Mouse (Mus musculus): ENCODE data around the gene 1700001C19Rik. TPM values are rescaled to one million over a fixed set of nuclear protein-coding genes. Genes with fewer than 3 reads are reported as not detected.
A peak's percentile ranks its signal among the peaks of the same experiment; 100 is the strongest.

Gene 1700001C19Rik
- polyA plus RNA-seq, 1 experiment, result not detected

DNA sequence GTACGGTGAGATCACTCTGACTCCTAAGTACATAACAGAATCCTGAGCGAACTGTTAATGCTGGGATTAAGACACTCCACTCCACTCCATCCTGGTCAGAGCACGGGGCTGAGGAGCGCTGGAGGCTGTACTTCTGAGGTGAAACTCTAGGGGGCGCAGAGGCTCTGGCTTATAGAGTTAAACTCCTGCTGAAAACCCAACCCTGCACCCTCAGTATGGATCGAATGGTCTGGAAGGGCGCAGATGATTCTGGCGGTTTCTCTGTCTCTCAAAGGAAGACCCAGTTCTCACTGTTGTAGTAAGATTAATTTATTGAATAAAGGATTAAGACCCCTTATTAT lies 28.6 kb downstream of the 1700001C19Rik start:
- H3K79me3 ChIP-seq (ENCODE audit: low read depth), result no peaks in the 10 kb centered on the region
- no peaks in the 10 kb centered on the region for H3K36me3 ChIP-seq (ENCODE audit: control insufficient read depth, insufficient read depth)
- no peak overlapping the region for H3ac ChIP-seq (ENCODE audit: control insufficient read depth, insufficient read length, low read depth)
- no peaks in the 10 kb centered on the region for H3K79me2 ChIP-seq (ENCODE audit: control insufficient read depth, insufficient read depth)
- H3K27me3 ChIP-seq (ENCODE audit: control insufficient read depth, insufficient read depth, insufficient read length), result peaks cover 46% of the 10 kb centered on the region
- H3K4me3 ChIP-seq (ENCODE audit: insufficient read depth, poor library complexity, severe bottlenecking), result no peak overlapping the region
- TF ChIP-seq USF1 (IDR thresholded peaks at IDR 0.05; ENCODE audit: low read depth) (no peak), CTCF (IDR thresholded peaks at IDR 0.05; ENCODE audit: control insufficient read depth, insufficient read depth, insufficient read length) (peak; percentile 59)

DNA sequence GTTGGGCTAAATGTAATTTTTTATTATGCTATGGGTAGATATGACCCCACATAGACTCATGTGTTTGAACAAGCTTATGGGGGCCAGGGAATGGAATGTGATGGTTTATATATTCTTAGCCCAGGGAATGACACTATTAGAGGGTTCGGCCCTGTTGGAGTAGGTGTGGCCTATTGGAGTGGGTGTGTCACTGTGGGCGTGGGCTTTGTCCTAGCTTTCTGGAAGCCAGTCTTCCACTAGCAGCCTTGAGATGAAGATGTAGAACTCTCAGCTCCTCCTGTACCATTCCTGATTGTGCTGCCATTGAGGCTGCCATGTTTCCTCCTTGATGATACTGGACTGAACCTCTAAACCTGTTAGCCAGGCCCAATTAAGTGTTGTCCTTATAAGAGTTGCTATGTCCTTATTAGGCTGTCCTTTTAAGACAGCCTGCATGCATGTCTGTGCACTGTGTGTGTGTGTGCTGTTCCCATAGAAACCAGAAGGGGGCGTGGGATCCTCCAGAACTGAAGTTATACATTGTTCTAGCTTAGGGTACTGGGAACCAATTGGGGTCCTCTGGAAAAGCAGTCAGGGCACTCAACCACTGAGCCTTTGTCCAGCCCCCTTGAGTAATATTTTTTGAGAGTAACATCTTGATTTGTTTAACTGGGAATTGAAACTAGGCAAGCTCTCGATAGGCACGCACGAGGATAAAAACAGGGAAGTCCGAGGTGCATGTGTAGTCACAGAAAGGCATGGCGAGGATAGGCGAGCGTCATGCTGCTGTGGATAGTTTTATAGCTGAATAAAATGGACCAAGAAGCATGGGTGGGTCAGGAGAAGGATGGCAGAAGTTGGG lies 29.2 kb downstream of the 1700001C19Rik start:
- no peaks in the 10 kb centered on the region for H3K79me3 ChIP-seq (ENCODE audit: low read depth)
- no peaks in the 10 kb centered on the region for H3K36me3 ChIP-seq (ENCODE audit: control insufficient read depth, insufficient read depth)
- H3K4me3 ChIP-seq (ENCODE audit: insufficient read depth, poor library complexity, severe bottlenecking), result no peak overlapping the region
- H3K27me3 ChIP-seq (ENCODE audit: control insufficient read depth, insufficient read depth, insufficient read length), result peaks cover 46% of the 10 kb centered on the region
- no peak overlapping the region for H3ac ChIP-seq (ENCODE audit: control insufficient read depth, insufficient read length, low read depth)
- TF ChIP-seq CTCF (IDR thresholded peaks at IDR 0.05; ENCODE audit: control insufficient read depth, insufficient read depth, insufficient read length) (no peak), MAX (IDR thresholded peaks at IDR 0.05) (no peak), MYOG (IDR thresholded peaks at IDR 0.05; ENCODE audit: control insufficient read depth, extremely low read depth, insufficient read length) (no peak), MYOD1 (IDR thresholded peaks at IDR 0.05; ENCODE audit: control insufficient read depth, insufficient read length, low read depth) (no peak), FOSL1 (IDR thresholded peaks at IDR 0.05; ENCODE audit: insufficient read depth, low read length, poor library complexity, severe bottlenecking) (no peak), USF1 (IDR thresholded peaks at IDR 0.05; ENCODE audit: low read depth) (no peak), CEBPB (IDR thresholded peaks at IDR 0.05; ENCODE audit: low read depth) (no peak)
- no peaks in the 10 kb centered on the region for H3K79me2 ChIP-seq (ENCODE audit: control insufficient read depth, insufficient read depth)

DNA sequence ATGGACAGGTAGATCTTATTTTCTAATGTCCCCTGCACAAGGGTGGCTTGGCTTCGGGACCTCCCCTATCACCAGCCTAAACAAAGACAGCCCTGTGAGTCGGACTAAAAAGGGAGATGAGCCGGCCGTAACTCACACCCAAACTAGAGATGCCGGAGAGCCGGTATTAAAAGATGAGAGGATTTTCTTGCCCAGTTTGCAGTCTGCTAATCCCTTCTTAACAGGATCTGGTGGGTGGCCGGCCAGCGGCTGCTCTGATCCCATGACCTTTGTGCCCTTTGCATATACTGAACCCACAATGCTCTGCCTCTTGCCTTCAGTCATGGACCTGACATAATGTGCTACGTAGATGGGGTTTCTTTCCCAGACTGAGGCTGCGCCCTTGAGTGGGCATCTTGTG lies 36.7 kb downstream of the 1700001C19Rik start, which contains the start of gene Guca1a:
Gene Guca1a, minus strand, starts transcription at position 134 of the 400 bp plus-strand sequence.
- Histone ChIP-seq H3K4me3 (ENCODE audit: insufficient read depth, poor library complexity, severe bottlenecking) (no peak within 1 kb of the TSS), H3K36me3 (ENCODE audit: control insufficient read depth, insufficient read depth) (no peaks in the 10 kb centered on the region), H3K79me2 (ENCODE audit: control insufficient read depth, insufficient read depth) (no peaks in the 10 kb centered on the region), H3K27me3 (ENCODE audit: control insufficient read depth, insufficient read depth, insufficient read length) (peaks cover 49% of the 10 kb centered on the region), H3ac (ENCODE audit: control insufficient read depth, insufficient read length, low read depth) (no peak within 1 kb of the TSS), H3K79me3 (ENCODE audit: low read depth) (no peaks in the 10 kb centered on the region)
- TF ChIP-seq MAX (IDR thresholded peaks at IDR 0.05) (no peak), FOSL1 (IDR thresholded peaks at IDR 0.05; ENCODE audit: insufficient read depth, low read length, poor library complexity, severe bottlenecking) (no peak), MYOD1 (IDR thresholded peaks at IDR 0.05; ENCODE audit: control insufficient read depth, insufficient read length, low read depth) (no peak), MYOG (IDR thresholded peaks at IDR 0.05; ENCODE audit: control insufficient read depth, extremely low read depth, insufficient read length) (no peak), USF1 (IDR thresholded peaks at IDR 0.05; ENCODE audit: low read depth) (no peak), CTCF (IDR thresholded peaks at IDR 0.05; ENCODE audit: control insufficient read depth, insufficient read depth, insufficient read length) (no peak), CEBPB (IDR thresholded peaks at IDR 0.05; ENCODE audit: low read depth) (no peak)

DNA sequence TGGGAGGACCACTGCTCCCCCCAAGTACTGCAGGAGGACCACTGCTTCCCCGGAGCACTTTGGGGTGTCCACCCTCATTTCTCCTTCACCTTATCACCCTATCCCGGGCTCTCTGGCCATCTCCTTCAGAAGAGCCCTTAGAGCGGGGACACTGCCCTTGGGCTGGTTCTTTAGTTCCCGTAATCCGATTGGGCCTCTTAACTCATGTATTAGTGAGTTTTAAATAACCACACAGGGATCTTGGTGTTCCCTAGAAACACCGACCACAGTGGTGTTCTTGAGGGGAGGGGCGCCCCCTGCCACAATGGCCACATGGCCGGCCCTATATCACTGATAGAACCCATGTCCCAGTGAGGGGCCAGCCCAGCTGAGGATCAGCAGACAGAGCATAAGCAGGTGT lies 38.1 kb downstream of the 1700001C19Rik start:
- Histone ChIP-seq H3K36me3 (ENCODE audit: control insufficient read depth, insufficient read depth) (no peaks in the 10 kb centered on the region), H3K4me3 (ENCODE audit: insufficient read depth, poor library complexity, severe bottlenecking) (no peak overlapping the region), H3K79me3 (ENCODE audit: low read depth) (no peaks in the 10 kb centered on the region), H3ac (ENCODE audit: control insufficient read depth, insufficient read length, low read depth) (no peak overlapping the region), H3K79me2 (ENCODE audit: control insufficient read depth, insufficient read depth) (no peaks in the 10 kb centered on the region), H3K27me3 (ENCODE audit: control insufficient read depth, insufficient read depth, insufficient read length) (peaks cover 42% of the 10 kb centered on the region)
- TF ChIP-seq FOSL1 (IDR thresholded peaks at IDR 0.05; ENCODE audit: insufficient read depth, low read length, poor library complexity, severe bottlenecking) (no peak), CTCF (IDR thresholded peaks at IDR 0.05; ENCODE audit: control insufficient read depth, insufficient read depth, insufficient read length) (no peak), MYOG (IDR thresholded peaks at IDR 0.05; ENCODE audit: control insufficient read depth, extremely low read depth, insufficient read length) (no peak), MYOD1 (IDR thresholded peaks at IDR 0.05; ENCODE audit: control insufficient read depth, insufficient read length, low read depth) (no peak), CEBPB (IDR thresholded peaks at IDR 0.05; ENCODE audit: low read depth) (no peak), USF1 (IDR thresholded peaks at IDR 0.05; ENCODE audit: low read depth) (no peak), MAX (IDR thresholded peaks at IDR 0.05) (no peak)

DNA sequence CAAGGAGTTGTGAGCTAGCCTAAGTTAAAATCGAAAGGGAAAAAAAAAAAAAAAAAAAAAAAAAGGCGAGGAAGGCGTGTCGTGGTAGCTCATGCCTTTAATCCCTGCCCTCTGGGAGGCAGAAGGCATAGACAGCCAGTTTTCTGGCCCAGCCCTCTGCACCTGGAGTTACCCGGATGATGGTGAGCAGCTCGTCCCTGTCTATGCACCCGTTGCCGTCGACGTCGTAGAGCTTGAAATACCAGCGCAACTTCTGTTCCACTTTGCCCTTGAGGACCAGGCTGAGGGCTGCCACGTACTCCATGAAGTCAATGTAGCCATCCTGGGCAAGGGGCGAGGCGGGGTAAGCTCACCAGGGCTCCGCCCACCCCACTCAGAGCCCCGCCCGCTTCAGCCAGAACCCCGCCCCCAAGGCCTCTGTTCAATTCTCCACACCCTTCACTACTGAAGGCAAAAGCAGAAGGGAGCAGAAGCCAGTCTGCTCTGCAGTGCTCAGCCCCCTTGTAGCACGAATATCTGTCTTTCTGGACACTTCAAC lies 41.7 kb downstream of the 1700001C19Rik start:
- TF ChIP-seq MYOG (IDR thresholded peaks at IDR 0.05; ENCODE audit: control insufficient read depth, extremely low read depth, insufficient read length) (no peak), USF1 (IDR thresholded peaks at IDR 0.05; ENCODE audit: low read depth) (no peak), MAX (IDR thresholded peaks at IDR 0.05) (no peak), MYOD1 (IDR thresholded peaks at IDR 0.05; ENCODE audit: control insufficient read depth, insufficient read length, low read depth) (no peak)
- Histone ChIP-seq H3K4me3 (ENCODE audit: insufficient read depth, poor library complexity, severe bottlenecking) (no peak overlapping the region), H3ac (ENCODE audit: control insufficient read depth, insufficient read length, low read depth) (peak overlapping the region; percentile 48), H3K27me3 (ENCODE audit: control insufficient read depth, insufficient read depth, insufficient read length) (peaks cover 25% of the 10 kb centered on the region), H3K36me3 (ENCODE audit: control insufficient read depth, insufficient read depth) (no peaks in the 10 kb centered on the region), H3K79me2 (ENCODE audit: control insufficient read depth, insufficient read depth) (no peaks in the 10 kb centered on the region), H3K79me3 (ENCODE audit: low read depth) (no peaks in the 10 kb centered on the region)
